Mouse (Mus musculus) thymus, postnatal 14 days (tissue): ENCODE results near the gene Clcnkb.

ENCODE experiments used
- DNase-seq: peaks from one replicate; pipeline ENCODE4 v3.0.0; 2021

Clcnkb gene

DNA sequence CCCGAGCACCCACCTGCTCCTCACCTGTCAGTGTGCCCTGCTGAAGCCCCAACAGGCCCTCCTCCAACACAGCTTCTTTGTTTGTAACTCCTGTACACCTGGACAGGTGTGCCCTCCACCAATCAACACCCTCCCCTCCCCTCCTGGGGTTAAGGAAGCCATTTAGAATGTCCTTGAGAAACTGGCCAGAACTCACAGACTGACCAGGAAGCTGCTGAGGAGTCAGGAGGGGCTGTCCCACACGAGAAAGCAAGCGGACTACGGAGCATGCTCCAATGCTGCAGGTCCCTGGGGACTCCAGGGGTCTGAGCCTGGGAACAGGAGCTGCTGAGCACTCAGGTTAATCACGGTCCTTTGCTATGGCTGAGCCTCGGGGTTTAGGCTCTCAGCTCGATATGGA lies at the start of gene Clcnkb:
Clcnkb (minus strand) TSS at position 91 of the 400 bp plus-strand sequence.
- DNase-seq = no peak

DNA sequence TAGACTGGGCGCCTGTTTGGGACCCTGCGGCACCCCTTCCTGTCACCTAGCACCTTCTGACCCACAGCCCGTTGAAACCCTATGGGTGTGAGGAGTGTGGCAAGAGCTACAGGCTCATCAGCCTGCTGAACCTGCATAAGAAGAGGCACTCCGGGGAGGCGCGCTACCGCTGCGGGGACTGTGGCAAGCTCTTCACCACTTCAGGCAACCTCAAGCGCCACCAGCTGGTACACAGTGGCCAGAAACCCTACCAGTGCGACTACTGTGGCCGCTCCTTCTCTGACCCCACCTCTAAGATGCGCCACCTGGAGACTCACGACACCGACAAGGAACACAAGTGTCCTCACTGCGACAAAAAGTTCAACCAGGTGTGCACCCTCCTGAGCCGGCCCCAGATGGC lies 48.9 kb upstream of the Clcnkb start:
- DNase-seq = no peak

DNA sequence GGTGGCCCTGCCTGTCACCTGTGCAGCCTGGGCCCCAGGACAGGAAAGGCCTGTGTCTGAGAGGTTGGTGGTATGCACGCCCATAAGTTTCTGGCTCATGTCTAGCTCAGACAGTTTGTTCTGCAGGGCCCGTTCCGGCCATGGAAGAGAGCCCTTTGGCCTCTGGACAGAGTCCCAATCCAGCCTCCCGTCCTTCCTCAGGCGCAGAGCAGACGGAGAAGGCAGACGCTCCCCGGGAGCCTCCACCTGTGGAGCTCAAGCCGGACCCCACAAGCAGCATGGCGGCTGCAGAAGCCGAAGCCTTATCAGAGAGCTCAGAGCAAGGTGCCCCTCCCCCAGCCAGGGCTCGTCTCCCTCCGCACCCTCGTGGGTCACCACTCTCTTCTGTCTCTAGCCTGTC lies 47.7 kb upstream of the Clcnkb start:
- no peak for DNase-seq

DNA sequence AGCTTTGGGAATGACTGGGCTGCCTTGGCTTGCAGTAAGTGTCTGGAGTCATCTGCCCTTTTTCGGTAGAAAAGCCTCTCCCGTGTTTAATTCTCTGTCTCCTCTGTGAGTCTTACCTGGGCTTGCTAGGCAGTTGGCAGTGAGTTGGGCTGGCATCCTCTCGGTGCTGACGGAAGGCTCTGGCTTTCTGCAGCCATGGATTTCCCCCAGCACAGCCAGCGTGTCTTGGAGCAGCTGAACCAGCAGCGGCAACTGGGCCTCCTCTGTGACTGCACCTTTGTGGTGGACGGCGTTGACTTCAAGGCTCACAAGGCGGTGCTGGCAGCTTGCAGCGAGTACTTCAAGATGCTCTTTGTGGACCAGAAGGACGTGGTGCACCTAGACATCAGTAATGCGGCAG lies 45.8 kb upstream of the Clcnkb start:
- DNase-seq = no peak

DNA sequence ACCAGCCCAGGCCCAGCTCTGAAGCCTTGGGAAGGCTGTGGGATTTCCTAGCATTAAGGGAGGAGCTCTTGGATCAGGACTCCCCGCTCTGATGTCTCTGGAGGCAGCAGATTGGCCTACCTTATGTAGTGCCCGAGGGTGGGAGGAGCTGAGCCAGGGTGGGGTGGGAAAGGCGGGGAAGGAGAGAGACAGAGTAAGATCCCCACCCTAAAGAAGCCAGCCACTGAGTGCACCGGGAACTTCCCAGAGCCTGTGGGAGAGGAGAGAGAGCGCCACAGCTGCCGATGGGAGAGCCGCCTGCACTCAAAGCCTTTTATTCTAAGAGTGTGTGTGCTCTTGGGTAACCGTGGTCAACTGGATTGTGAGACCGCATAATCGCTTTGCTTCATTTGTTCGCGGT lies 45.3 kb upstream of the Clcnkb start:
- no peak for DNase-seq

DNA sequence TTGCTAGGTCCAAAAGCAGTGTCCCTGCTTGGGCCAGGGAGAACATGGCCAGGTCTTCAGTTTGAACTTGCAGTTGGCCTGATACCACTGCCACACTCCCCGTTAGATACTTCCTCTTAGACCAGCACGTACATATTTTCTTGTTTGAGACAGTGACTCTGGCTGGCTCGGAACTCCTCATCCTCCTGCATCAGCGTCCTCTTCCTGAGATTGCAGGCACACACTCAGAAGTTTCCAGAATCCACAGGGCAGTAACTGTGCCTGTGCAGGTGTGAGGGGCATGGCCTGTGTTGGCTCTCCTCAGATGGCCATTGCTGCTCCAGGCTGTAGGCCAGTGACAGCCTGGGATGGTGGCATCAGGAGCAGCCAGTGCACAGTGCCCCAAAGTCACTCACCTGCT lies 44.7 kb upstream of the Clcnkb start:
- no peak for DNase-seq

DNA sequence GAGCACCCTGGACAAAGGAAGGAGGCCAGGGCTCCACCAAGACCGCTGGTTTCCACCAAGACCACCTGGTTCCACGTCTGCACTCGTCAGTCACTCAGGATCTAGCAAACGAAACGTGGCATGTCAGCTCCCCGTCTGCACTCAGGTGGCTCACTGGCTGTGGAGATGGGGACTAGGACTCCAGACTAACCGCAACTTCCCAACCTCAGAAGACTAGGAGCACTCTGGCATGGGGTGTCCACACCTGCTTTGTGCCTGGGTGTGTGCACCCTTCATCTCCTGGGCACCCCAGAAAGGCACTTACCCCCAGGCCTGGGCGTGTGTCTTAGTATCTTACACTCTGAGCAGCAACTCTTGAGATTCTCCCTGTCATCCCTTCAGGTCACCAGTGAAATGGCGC lies 44.0 kb upstream of the Clcnkb start:
- DNase-seq = no peak

DNA sequence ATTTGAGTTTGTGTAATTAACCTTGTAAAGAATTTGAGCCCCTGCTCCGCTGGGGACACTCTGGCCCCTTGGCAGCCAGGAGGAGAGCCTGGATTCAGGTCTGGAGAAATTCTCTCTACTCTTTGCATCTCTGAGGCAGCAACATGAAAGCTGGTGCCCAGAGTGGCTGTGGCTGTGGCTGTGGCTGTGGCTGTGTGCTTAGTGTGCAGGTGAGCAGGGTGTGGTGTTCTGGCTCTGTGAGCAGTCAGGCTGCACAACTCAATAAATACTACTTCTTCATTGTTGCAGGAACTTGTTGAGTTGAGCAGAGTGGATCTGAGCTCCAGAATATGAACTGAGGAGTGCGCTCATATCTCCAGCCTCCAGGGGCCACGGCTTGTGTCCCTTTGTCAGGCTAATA lies 43.1 kb upstream of the Clcnkb start:
- no peak for DNase-seq

DNA sequence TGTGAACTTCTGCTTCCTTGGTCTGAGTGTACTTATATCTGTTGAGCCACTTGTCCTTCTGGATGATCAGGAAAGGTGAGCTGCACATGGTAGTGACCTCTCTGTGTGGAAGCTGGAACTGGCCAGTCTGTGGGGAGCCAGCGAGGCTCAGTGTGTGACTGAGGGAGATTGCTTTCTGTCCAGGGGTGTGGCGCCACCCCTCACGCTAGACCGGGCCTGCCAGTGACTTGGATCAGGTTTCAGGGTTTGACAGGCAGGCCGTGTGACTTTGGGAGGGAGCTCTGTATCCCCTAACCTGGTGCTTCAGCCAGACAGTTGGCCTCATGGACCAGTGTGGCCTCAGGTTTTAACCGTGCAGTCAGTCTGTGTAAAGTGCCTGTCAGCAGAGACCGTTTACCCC lies 42.4 kb upstream of the Clcnkb start:
- no peak for DNase-seq

DNA sequence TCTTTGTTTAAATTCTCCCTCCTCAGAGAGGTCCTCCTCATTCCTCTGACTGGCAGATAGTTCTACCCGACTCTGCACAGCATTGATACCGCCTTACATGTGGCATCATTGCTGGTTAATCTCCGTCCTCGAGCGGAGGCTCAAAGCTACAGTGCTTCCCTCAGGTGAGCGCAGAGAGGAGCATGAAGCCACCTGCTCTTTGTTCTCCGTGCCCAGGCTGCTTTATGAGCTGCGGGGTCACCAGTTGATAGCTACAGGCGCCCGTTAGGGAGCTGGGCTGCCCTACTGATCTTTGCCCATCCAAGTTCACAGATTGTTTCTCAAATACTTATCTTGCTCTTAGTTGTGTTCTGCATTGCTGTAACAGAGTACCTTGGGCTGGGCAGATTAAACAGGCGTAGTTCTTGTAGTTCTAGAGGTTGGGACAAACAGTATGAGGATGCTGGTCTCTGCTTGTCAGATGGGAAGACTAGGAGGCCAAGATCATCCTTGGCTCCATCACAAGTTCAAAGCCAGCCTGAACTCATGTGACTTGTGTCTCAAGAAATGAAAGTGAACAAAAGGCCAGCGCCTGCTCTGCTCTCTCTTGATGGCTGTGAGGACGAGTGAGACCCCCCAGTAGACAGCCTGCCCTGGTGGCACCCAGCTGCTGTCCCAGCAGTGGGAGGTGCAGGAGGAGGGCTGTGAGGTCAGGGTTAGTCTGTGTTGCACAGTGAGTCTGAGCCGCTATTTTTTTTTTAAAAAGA lies 40.6 kb upstream of the Clcnkb start:
- DNase-seq = no peak

DNA sequence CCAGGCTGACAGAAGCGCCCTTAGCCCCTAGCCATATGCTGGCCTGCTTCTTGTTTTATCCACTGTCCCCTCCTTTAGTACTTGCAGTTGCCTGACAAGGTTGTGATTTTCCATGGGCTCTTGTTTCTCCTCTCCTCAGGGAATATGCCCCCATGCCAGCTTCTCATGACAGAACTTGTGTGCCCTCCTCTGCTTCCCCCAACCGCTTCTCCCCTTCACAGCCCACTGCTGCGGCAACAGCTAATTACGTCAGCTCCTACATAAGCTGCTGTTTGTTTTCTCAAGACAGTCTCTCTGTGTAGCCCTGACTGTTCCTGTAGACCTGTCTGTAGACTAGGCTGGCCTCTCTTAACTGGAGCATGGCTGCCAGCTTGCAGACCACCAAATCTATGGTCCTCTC lies 39.7 kb upstream of the Clcnkb start:
- DNase-seq = no peak

DNA sequence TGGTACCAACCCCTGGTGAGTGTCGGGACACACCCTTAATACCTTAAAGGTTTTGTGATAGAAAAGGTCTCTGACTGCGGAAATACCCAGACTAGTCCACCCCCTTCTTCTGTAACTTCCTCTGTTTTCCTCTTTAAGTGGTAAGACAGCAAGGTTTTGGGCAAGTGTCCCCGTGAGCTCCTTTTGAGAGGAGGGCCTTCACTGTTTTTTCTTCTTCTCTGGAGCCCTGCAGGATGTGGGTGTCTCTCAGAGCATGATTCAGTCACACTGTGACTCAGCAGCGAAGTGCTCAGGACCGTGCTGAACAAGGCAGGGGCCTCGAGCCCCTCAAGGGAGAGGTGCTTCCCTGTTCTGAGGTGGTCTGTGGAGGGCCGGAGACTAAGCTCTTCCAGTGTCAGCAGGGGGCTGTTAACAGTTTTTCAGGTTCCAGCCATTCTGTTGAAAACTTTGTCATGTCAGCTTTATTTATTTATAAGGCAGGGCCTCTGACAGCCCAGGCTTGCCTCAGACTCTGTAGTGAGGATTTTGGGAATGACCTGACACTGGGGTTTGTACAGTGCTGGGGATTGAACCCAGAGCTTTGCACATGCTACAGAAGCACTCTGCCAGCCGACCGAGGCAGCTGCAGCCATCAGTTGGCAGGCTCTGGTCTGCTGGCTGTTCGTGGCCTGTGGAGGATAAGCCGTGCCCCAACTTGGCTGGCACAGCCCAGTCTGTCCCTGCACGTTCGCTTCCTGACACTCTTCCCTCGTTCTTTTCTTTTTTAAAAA lies 39.0 kb upstream of the Clcnkb start:
- peak; percentile 48 for DNase-seq

DNA sequence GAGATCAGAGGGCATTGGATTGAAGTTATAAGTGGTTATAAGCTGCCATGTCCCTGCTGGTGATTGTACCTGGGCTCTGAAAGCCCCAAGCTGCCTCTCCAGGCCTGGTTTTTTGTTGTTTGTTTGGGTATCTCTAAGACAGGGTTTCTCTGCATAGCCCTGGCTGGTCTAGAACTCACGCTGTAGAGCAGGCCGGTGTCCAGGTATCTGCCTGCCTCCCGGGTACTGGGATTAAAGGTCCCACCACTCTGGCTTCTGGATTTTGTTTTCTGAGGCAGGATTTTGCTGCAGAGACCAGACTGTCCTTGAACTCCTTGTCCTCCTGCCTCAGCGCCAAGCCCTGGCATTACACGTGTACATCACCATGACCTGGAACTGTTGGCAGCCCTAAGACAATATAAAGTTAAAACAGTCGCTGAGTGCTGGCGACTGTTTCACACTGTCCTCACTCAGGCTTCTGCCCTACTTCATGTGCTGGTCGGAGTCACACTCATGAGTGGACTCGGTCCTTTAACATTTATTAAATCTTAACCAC lies 36.2 kb upstream of the Clcnkb start:
- DNase-seq = no peak

DNA sequence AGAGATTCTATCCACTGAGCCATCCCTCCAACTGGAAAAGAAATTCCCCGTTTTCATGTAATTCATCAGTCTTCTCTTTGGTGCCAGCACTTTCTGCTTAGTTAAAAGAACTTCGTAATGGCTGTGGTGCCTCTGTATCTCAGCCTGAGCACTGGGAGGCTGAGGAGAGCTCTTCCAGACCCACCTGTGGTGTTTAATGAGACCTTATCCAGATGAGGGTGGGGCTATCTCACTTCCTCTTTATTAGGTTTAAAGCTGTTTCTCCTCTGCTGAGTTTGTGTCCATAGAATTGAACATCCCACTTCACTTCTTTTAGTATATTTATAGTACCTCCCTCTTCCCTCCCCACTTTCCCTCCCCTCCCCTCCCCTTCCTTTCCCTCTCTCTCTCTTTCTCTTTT lies 35.4 kb upstream of the Clcnkb start:
- DNase-seq = no peak

DNA sequence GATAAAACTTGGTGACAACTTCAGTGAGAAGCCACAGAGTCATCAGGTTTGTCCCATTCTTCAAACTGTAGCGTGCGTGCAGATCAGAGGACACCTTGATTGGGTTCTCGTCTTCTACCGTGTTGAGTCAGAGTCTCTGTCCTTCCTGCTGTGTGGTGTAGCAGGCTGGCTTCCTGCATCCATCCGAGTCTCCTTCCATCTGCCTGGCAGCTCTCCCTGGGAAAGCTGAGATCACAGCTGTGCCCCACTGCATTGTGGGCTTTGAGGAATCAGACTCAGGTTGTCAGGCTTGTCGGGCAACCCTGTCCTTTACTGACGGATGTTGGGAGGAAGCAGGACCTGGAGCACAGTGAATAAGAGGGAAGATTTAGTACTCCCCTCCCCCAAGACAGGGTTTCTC lies 30.4 kb upstream of the Clcnkb start:
- DNase-seq = no peak

DNA sequence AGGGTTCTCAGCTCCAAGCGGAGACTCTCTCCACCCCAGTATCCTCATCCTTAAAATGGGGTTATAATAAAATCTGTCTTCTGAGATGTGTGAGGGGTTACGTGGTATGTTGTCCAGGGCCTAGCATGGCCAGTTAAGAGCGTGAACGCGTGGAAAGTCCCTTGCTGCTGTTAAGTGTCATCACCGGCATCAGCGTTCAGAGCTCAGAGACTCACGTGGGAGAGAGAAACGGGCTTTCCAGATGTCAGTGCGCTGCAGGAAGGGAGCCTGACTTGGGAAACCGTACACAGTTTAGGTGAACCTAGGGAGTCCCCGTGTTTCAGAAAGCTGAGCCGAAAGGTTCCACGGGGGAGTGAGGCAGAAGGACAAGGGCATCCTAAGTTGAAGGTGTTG lies 29.5 kb upstream of the Clcnkb start:
- DNase-seq = no peak

DNA sequence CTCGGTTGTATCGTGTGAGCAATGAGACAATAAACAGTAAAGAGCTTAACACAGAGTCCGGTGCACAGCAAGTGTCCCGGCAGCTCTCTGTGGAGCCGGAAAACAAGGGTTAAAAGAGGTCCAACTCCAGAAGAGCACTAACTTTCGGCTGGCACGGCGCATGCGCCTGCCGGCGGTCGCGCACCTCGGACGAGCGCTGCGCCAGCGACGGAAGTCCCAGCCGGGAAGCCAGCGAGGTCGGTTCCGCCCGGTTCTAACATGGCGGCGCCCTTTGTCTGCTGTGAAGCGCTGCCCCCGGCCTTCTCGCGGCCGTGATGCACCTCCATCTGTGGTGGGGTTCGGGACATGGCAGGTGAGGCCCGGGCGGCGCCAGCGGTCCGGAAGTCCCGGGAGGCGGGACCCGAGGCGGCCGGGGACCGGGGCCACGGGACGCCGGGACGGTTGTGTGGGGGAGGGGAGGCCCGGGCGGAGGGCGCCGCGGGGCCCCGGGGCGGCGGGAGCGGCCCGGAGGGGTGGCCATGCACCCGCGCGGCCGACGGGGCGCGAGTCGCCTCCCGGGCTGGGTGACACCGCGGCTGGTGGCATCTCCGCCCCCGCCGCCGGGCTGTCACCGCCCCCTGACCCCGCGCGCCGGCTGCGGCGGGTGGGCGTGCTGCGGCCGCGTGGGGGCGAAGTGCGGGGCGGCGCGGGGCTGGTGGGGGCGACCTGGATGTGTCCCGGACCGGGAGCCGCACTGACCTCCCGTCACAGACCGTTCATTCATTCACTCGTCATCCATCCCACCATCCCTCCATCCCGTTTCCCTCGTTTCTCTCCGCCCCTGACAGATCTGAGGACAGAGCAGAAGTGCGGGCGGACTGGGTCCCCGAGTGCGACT lies 28.9 kb upstream of the Clcnkb start, which contains the start of gene Zbtb17:
Zbtb17 (plus strand) TSS at position 204 of the 877 bp plus-strand sequence.
- peak; percentile 93 for DNase-seq

DNA sequence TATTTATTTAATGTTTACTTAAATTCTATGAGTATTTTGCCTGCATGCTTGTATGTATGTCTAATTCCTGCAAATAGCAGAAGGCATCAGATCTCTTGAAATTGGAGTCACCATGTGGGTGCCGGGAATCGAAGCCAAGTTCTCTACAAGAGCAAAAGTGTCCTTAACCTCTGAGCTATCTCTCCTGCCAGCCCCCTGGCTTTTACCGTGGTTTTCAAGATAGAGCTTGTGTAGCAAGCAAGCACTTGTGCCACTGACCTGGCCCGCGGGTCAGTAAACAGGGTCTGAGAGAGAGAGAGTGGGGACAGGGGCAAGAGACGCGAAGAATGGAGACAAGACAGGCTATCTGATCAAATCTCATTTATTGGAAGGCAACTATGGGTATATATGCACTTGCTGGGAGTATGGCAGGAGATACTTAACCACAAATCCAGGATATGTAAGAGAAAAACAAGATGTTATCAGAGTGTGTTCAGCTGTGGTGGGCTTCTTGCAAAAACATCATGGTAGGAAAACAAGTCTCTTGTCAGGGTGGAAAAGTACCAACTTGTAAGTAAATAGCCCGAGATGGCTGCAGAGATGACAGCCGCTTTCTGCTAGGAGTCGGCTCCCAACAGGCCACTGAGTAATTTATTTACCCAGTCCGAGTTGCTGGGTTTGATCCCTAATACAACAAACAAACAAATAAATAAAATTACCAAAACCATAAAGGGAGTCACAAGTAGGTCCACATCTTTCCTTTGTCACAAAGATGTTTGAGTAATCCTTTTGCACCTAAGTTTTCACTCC lies 28.0 kb upstream of the Clcnkb start:
- no peak for DNase-seq

DNA sequence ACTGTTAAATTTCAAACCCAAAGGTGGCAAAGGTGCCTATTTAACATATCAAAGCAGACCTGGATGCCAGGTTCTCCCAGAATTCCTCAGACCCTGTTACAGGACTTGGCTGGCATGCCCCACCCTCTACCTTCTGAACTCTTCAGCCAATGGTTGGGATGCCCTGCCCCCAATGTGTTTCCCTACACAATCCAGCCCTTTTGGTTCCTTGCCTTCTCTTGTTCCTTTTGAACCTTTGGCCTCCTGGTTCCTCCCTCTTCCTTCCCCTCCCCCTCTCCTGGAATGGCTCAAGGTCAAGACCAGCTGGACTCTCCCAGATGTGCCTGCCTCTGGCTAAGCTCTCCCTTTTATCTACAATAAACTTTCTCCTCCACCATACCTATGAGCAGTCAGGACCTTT lies 25.1 kb upstream of the Clcnkb start:
- no peak for DNase-seq

DNA sequence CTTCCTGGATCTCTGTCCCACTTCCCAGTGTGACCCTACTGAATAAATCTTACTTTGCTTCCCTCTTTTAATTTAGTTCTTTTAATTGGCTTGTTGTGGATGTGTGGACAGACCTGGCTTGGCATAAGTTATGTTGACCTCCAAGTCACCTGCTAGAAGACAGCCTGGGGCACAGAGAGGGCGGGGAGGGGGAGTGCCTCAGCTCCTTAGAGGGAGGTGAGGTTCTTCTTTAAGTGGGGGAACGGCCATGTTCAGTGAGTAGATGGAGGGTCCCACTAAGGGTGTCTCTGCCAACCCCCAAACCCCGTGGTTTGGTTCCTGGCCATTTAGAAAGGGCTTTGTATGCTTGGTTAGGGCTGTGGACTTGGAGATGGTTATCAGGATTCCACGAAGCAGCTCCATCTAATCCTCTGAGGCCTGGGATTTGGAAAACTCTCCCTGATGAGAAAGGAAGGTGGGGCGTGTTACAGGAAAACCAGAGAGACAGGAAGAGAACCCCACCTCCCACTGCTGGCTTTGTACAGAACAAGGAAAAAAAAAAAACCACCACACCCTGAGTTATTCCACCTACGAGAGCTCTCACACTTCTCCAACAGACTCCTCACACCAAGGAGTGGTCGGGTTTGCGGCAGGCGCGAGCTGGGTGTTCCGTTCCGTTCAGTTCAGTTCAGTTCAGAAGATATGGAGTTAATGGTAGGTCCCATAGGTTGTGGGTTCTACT lies 23.4 kb upstream of the Clcnkb start:
- no peak for DNase-seq

DNA sequence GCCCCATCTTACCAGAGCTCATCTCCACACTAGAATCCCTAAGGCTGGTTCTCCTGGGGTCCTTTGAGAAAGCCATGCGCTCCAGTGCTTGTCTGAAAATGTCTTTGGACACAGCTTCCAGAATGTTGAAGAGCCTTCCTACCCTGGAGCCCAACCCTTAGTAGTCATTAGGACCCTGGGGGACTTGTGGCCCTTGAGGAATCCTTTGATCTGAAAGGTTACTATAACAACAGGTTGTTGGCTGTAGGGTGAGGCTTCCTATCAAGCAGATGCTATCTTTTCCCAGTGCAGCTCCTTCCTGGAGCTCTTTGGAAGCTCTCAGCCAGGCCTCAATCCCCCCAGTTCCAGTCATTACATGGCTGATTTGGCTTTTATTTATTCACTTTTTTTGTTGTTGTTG lies 20.2 kb upstream of the Clcnkb start, which contains the start of gene Srarp:
Srarp (minus strand) TSS at position 132 of the 400 bp plus-strand sequence.
- DNase-seq = no peak

DNA sequence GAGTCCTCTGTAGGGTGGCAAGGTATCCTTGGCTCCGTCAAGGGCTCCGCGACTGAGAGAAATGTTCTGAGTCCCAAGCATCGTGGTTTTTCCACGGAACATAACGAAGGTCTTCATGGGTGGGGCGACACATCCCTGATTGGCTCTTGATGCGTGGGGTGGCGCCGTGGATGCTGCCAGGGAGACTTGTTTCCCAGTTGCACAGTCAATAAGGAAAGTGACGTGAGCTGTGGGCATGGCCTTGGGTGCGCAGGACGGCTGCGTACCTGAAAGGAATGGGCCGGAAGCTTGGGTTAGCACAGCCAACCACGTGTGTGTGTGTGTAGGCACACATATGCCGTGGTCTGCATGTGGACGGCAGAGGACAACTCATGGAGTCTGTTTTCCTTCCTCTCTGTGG lies 17.4 kb upstream of the Clcnkb start:
- no peak for DNase-seq
